In genomic region chr10:127144536-127144935, GRCm38 (mm10) we compare ENCODE assay signal across 19 mouse cellular contexts. TPM values are rescaled to one million over a fixed set of nuclear protein-coding genes. Genes with fewer than 3 reads are reported as not detected.
"Had no signal": no experiment of that assay in that cellular context is flagged by ENCODE, and none has a peak within 500 bp of the region (broad histone marks: within the 10 kb centered on the region; RNA-seq: fewer than 3 reads in every experiment).

No protein-coding gene starts in this region.

- H3K4me3 ChIP-seq: limb, embryonic 12.5 days; limb, embryonic 15.5 days; liver, embryonic 13.5 days; midbrain, embryonic 12.5 days; midbrain, embryonic 15.5 days; neural tube, embryonic 12.5 days; neural tube, embryonic 15.5 days; stomach, embryonic 15.5 days had no signal

- H3K4me1 ChIP-seq: limb, embryonic 12.5 days; limb, embryonic 15.5 days; midbrain, embryonic 12.5 days; midbrain, embryonic 15.5 days; neural tube, embryonic 12.5 days; neural tube, embryonic 15.5 days; stomach, embryonic 15.5 days had no signal

- DNase-seq: kidney, adult 18-20 months; kidney, adult 9 months; kidney, postnatal 14 days; kidney, postnatal 4 days; left cerebral cortex, postnatal 4 days; liver, embryonic 13.5 days; lung, embryonic 14.5 days; right cerebral cortex, adult 18-20 months; right cerebral cortex, postnatal 14 days; thymus, adult 18-20 months; thymus, postnatal 25 days had no signal

RNA-seq across cellular contexts. Expression of gene Arhgef25, which starts 45.3 kb away (rescaled TPM):
- polyA plus RNA-seq: macrophage had no signal
